Mouse (Mus musculus): ENCODE data around the gene Tcp11l1. TPM values are rescaled to one million over a fixed set of nuclear protein-coding genes. Genes with fewer than 3 reads are reported as not detected.

The Tcp11l1 gene
- total and polyA plus RNA-seq, 3 experiments: 22.1 to 26.7 TPM; not detected in 1

- no peak overlapping the region for H3K4me3 ChIP-seq (ENCODE audit: control insufficient read depth in 1 of 2, insufficient read depth in 1 of 2, low read depth in 2 of 2, low read length in 2 of 2)
- no peak overlapping the region for H3K9ac ChIP-seq (ENCODE audit: control insufficient read depth, low read depth, low read length, poor library complexity, severe bottlenecking)
- TF ChIP-seq RCOR1 (IDR thresholded peaks at IDR 0.05; ENCODE audit: low read depth, low read length) (no peak), NELFE (IDR thresholded peaks at IDR 0.05; ENCODE audit: low read depth, low read length) (no peak), ZKSCAN1 (IDR thresholded peaks at IDR 0.05; ENCODE audit: low read depth, low read length) (no peak), POLR2AphosphoS2 (IDR thresholded peaks at IDR 0.05; ENCODE audit: low read length) (no peak), MXI1 (IDR thresholded peaks at IDR 0.05; ENCODE audit: low read depth, low read length) (no peak), USF1 (IDR thresholded peaks at IDR 0.05; ENCODE audit: low read depth, low read length) (no peak), TAL1 (IDR thresholded peaks at IDR 0.05; ENCODE audit: low read length) (no peak), MYB (IDR thresholded peaks at IDR 0.05; ENCODE audit: low read depth, low read length) (no peak), POLR2AphosphoS5 (IDR thresholded peaks at IDR 0.05; ENCODE audit: borderline replicate concordance, low read depth, low read length) (no peak)
- no peak for DNase-seq (ENCODE audit: low read depth, low spot score)
- no peaks in the 10 kb centered on the region for H3K27me3 ChIP-seq (ENCODE audit: control insufficient read depth in 1 of 2, insufficient read depth in 2 of 2, low read length in 2 of 2)
- no peaks in the 10 kb centered on the region for H3K79me2 ChIP-seq (ENCODE audit: control insufficient read depth, insufficient read depth, low read length, poor library complexity)
- no peak overlapping the region for H3K27ac ChIP-seq (ENCODE audit: control insufficient read depth, low read depth, low read length)
- H3K4me1 ChIP-seq (ENCODE audit: control insufficient read depth in 1 of 2, insufficient read depth in 2 of 2, low read length in 2 of 2): peaks cover 4 to 11% of the 10 kb centered on the region in 2 experiments; a peak in 2 of 4 replicates
- H3K36me3 ChIP-seq (ENCODE audit: control insufficient read depth in 1 of 2, insufficient read depth in 2 of 2, low read length in 2 of 2): peaks cover 0 to 3% of the 10 kb centered on the region in 2 experiments; a peak in 2 of 4 replicates
- H3K9me3 ChIP-seq (replicated peaks; ENCODE audit: insufficient read depth, low read length): no peaks in the 10 kb centered on the region
Observed at GRCm38 (mm10) chr2:104688724-104689123, 23.2 kb downstream of the Tcp11l1 start.

GRCm38 (mm10) chr2:104688321-104688720 lies 23.6 kb downstream of the Tcp11l1 start:
- Histone ChIP-seq H3K36me3 (ENCODE audit: control insufficient read depth in 1 of 2, insufficient read depth in 2 of 2, low read length in 2 of 2) (peaks cover 0 to 3% of the 10 kb centered on the region in 2 experiments; a peak in 2 of 4 replicates), H3K4me3 (ENCODE audit: control insufficient read depth in 1 of 2, insufficient read depth in 1 of 2, low read depth in 2 of 2, low read length in 2 of 2) (no peak overlapping the region), H3K27ac (ENCODE audit: control insufficient read depth, low read depth, low read length) (no peak overlapping the region), H3K9ac (ENCODE audit: control insufficient read depth, low read depth, low read length, poor library complexity, severe bottlenecking) (no peak overlapping the region), H3K79me2 (ENCODE audit: control insufficient read depth, insufficient read depth, low read length, poor library complexity) (no peaks in the 10 kb centered on the region), H3K4me1 (ENCODE audit: control insufficient read depth in 1 of 2, insufficient read depth in 2 of 2, low read length in 2 of 2) (peaks cover 4 to 11% of the 10 kb centered on the region in 2 experiments; a peak in 2 of 4 replicates), H3K9me3 (replicated peaks; ENCODE audit: insufficient read depth, low read length) (no peaks in the 10 kb centered on the region), H3K27me3 (ENCODE audit: control insufficient read depth in 1 of 2, insufficient read depth in 2 of 2, low read length in 2 of 2) (no peaks in the 10 kb centered on the region)
- TF ChIP-seq CHD2 (IDR thresholded peaks at IDR 0.05; ENCODE audit: low read length) (no peak), ZC3H11A (IDR thresholded peaks at IDR 0.05; ENCODE audit: low read depth, low read length) (no peak), TAL1 (IDR thresholded peaks at IDR 0.05; ENCODE audit: low read length) (no peak), SIN3A (IDR thresholded peaks at IDR 0.05; ENCODE audit: low read length) (no peak), POLR2AphosphoS2 (IDR thresholded peaks at IDR 0.05; ENCODE audit: low read length) (no peak), SMC3 (IDR thresholded peaks at IDR 0.05; ENCODE audit: low read depth, low read length) (no peak), USF1 (IDR thresholded peaks at IDR 0.05; ENCODE audit: low read depth, low read length) (no peak), MYC (IDR thresholded peaks at IDR 0.05; ENCODE audit: low read depth, low read length) (no peak), GATA1 (IDR thresholded peaks at IDR 0.05; ENCODE audit: low read depth, low read length) (no peak), POLR2A (IDR thresholded peaks at IDR 0.05; ENCODE audit: control insufficient read depth in 1 of 2, insufficient read depth in 1 of 2, low read depth in 1 of 2, low read length in 2 of 2, poor library complexity in 1 of 2) (no peak), RAD21 (IDR thresholded peaks at IDR 0.05; ENCODE audit: low read depth, low read length) (no peak)
- no peak for DNase-seq (ENCODE audit: low read depth, low spot score)
